Mouse (Mus musculus) lung, embryonic 16.5 days (tissue): Measurements from ENCODE around the gene Cd6. TPM values are rescaled to one million over a fixed set of nuclear protein-coding genes. Genes with fewer than 3 reads are reported as not detected.
A peak's percentile ranks its signal among the peaks of the same experiment; 100 is the strongest.

Experiments used
- ATAC-seq: fragments of 200-750 bp; cut with Nextera tagmentation; 2 replicates; pipeline ENCODE4 v1.8.0; 2017; ENCODE audit warnings: low read depth, mild to moderate bottlenecking, moderate library complexity
- H3K27ac ChIP-seq: fragments of 300-500 bp; sonication (generic); 2 replicates; pipeline ENCODE4 v1.5.1; 2014; ENCODE audit warnings: mild to moderate bottlenecking, control low read depth, low read length
- H3K27me3 ChIP-seq: fragments of 300-500 bp; sonication (generic); 2 replicates; pipeline ENCODE4 v1.6.1; 2014; ENCODE audit warnings: low read depth, low read length, mixed read lengths; ENCODE audit not compliant: control insufficient read depth, insufficient read depth
- H3K36me3 ChIP-seq: fragments of 300-500 bp; sonication (generic); 2 replicates; pipeline ENCODE4 v1.6.1; 2014; ENCODE audit warnings: low read length; ENCODE audit not compliant: control insufficient read depth, insufficient read depth
- H3K4me1 ChIP-seq: fragments of 300-500 bp; sonication (generic); replicated peaks from 2 replicates; pipeline ENCODE4 v1.6.1; 2014; ENCODE audit warnings: low read length, mixed read lengths; ENCODE audit not compliant: control insufficient read depth, insufficient read depth
- H3K4me2 ChIP-seq: fragments of 300-500 bp; sonication (generic); 2 replicates; pipeline ENCODE4 v1.6.1; 2014; ENCODE audit warnings: low read depth, low read length, control low read depth
- H3K4me3 ChIP-seq: fragments of 300-500 bp; sonication (generic); 2 replicates; pipeline ENCODE4 v1.5.1; 2014; ENCODE audit warnings: mild to moderate bottlenecking, low read length, control low read depth
- H3K9ac ChIP-seq: fragments of 300-500 bp; sonication (generic); 2 replicates; pipeline ENCODE4 v1.6.1; 2014; ENCODE audit warnings: low read length, control low read depth
- H3K9me3 ChIP-seq: fragments of 300-500 bp; sonication (generic); 2 replicates; pipeline ENCODE4 v1.6.1; 2016; ENCODE audit warnings: low read length; ENCODE audit not compliant: control insufficient read depth
- WGBS: fragments of 180-500 bp; shearing (Covaris S2); extraction: QIAGEN DNeasy Blood & Tissue Kit; methylation state at CpG from one replicate; pipeline ENCODE4 v1.1.7; 2014; 5-methylcytosine and 5-hydroxymethylcytosine counted together
- polyA plus RNA-seq: library from polyadenylated mRNA; unstranded; fragments of >200 nt; fragmentation: Nextera tagmentation; extraction: Ambion mirVana; gene quantifications from 2 replicates; pipeline ENCODE4 v1.2.1, GENCODE M21; 2015

Cd6 gene
- polyA plus RNA-seq: 0.10 and 0.55 TPM in 2 replicates

- no peaks in the 10 kb centered on the region for H3K27me3 ChIP-seq
- H3K9ac ChIP-seq: no peak within 1 kb of the TSS
- no peak for ATAC-seq
- no peak within 1 kb of the TSS for H3K4me2 ChIP-seq
- no peak within 1 kb of the TSS for H3K27ac ChIP-seq
- 86% methylated on average over 16 of the region's 16 CpGs for WGBS
- no peaks in the 10 kb centered on the region for H3K36me3 ChIP-seq
- H3K4me3 ChIP-seq: no peak within 1 kb of the TSS
- H3K9me3 ChIP-seq: peaks cover 3% of the 10 kb centered on the region; the same call in 1 of the 2 replicates
- H3K4me1 ChIP-seq: no peaks in the 10 kb centered on the region
Observed at GRCm38 (mm10) chr19:10829436-10830175, at the start of gene Cd6. Cd6 (minus strand) TSS chr19:10830058.

- Histone ChIP-seq H3K36me3 (peaks cover 9% of the 10 kb centered on the region), H3K27ac (no peak overlapping the region), H3K4me2 (no peak overlapping the region), H3K27me3 (no peaks in the 10 kb centered on the region), H3K9ac (no peak overlapping the region), H3K4me1 (peaks cover 12% of the 10 kb centered on the region), H3K9me3 (no peaks in the 10 kb centered on the region), H3K4me3 (no peak overlapping the region)
- no peak for ATAC-seq
- 84% methylated on average over 7 of the region's 7 CpGs for whole genome bisulfite sequencing
Observed at GRCm38 (mm10) chr19:10878201-10878837, 48.5 kb upstream of the Cd6 start.

- Histone ChIP-seq H3K9me3 (no peaks in the 10 kb centered on the region), H3K36me3 (peaks cover 29% of the 10 kb centered on the region), H3K9ac (no peak overlapping the region), H3K4me2 (no peak overlapping the region), H3K27ac (peak overlapping the region; percentile 84), H3K4me3 (no peak overlapping the region), H3K4me1 (peaks cover 26% of the 10 kb centered on the region), H3K27me3 (no peaks in the 10 kb centered on the region)
- 77% methylated on average over 14 of the region's 14 CpGs for WGBS
- ATAC-seq: no peak
Observed at GRCm38 (mm10) chr19:10871328-10871961, 41.6 kb upstream of the Cd6 start.

GRCm38 (mm10) chr19:10870676-10871075 is 40.8 kb upstream of the Cd6 start:
- Histone ChIP-seq H3K9me3 (no peaks in the 10 kb centered on the region), H3K4me1 (peaks cover 26% of the 10 kb centered on the region), H3K9ac (no peak overlapping the region), H3K27ac (peak overlapping the region; percentile 84), H3K4me2 (no peak overlapping the region), H3K36me3 (peaks cover 35% of the 10 kb centered on the region), H3K27me3 (no peaks in the 10 kb centered on the region), H3K4me3 (no peak overlapping the region)
- ATAC-seq: no peak
- WGBS: 82% methylated on average over 3 of the region's 3 CpGs

GRCm38 (mm10) chr19:10869886-10870527 is 40.1 kb upstream of the Cd6 start, which contains the start of gene Tmem132a:
Tmem132a (minus strand) TSS chr19:10869940.
- H3K36me3 ChIP-seq: peaks cover 41% of the 10 kb centered on the region
- peak; percentile 67 for ATAC-seq
- H3K9ac ChIP-seq: peak within 1 kb of the TSS; percentile 88
- no peaks in the 10 kb centered on the region for H3K9me3 ChIP-seq
- H3K27me3 ChIP-seq: no peaks in the 10 kb centered on the region
- H3K27ac ChIP-seq: peak within 1 kb of the TSS; percentile 84
- peak within 1 kb of the TSS; percentile 86 for H3K4me3 ChIP-seq
- peak within 1 kb of the TSS; percentile 85 for H3K4me2 ChIP-seq
- H3K4me1 ChIP-seq: peaks cover 26% of the 10 kb centered on the region
- 0% methylated on average over 8 of the region's 8 CpGs for WGBS

- H3K27me3 ChIP-seq: no peaks in the 10 kb centered on the region
- peaks cover 47% of the 10 kb centered on the region for H3K36me3 ChIP-seq
- no peaks in the 10 kb centered on the region for H3K9me3 ChIP-seq
- peak; percentile 95 for ATAC-seq
- peak overlapping the region; percentile 88 for H3K9ac ChIP-seq
- under 1% methylated on average over 36 of the region's 43 CpGs for WGBS
- H3K4me3 ChIP-seq: peak overlapping the region; percentile 86
- peak overlapping the region; percentile 85 for H3K4me2 ChIP-seq
- peaks cover 26% of the 10 kb centered on the region for H3K4me1 ChIP-seq
- peak overlapping the region; percentile 84 for H3K27ac ChIP-seq
Observed at GRCm38 (mm10) chr19:10869241-10869885, 39.5 kb upstream of the Cd6 start.

- H3K9me3 ChIP-seq: no peaks in the 10 kb centered on the region
- ATAC-seq: 0 out of 2 replicates have a peak, but pooled peaks have one; percentile 2
- peaks cover 45% of the 10 kb centered on the region for H3K36me3 ChIP-seq
- H3K27ac ChIP-seq: no peak overlapping the region
- H3K4me2 ChIP-seq: peak overlapping the region; percentile 85
- H3K4me1 ChIP-seq: peaks cover 26% of the 10 kb centered on the region
- 1% methylated on average over 17 of the region's 17 CpGs for WGBS
- H3K9ac ChIP-seq: peak overlapping the region; percentile 88
- H3K4me3 ChIP-seq: peak overlapping the region; percentile 86
- no peaks in the 10 kb centered on the region for H3K27me3 ChIP-seq
Observed at GRCm38 (mm10) chr19:10868623-10869141, 38.8 kb upstream of the Cd6 start.

GRCm38 (mm10) chr19:10867946-10868622 is 38.2 kb upstream of the Cd6 start:
- peak overlapping the region; percentile 85 for H3K4me2 ChIP-seq
- peaks cover 26% of the 10 kb centered on the region for H3K4me1 ChIP-seq
- no peak for ATAC-seq
- peak overlapping the region; percentile 88 for H3K9ac ChIP-seq
- no peak overlapping the region for H3K27ac ChIP-seq
- H3K4me3 ChIP-seq: peak overlapping the region; percentile 86
- WGBS: 20% methylated on average over 5 of the region's 5 CpGs
- peaks cover 45% of the 10 kb centered on the region for H3K36me3 ChIP-seq
- no peaks in the 10 kb centered on the region for H3K9me3 ChIP-seq
- H3K27me3 ChIP-seq: no peaks in the 10 kb centered on the region
